Mouse (Mus musculus) heart, adult 11 months (tissue): ENCODE results near the gene Fam168a.

Experiments
- DNase-seq: peaks from one replicate; pipeline ENCODE4 v3.0.0; 2022

Gene Fam168a

DNA sequence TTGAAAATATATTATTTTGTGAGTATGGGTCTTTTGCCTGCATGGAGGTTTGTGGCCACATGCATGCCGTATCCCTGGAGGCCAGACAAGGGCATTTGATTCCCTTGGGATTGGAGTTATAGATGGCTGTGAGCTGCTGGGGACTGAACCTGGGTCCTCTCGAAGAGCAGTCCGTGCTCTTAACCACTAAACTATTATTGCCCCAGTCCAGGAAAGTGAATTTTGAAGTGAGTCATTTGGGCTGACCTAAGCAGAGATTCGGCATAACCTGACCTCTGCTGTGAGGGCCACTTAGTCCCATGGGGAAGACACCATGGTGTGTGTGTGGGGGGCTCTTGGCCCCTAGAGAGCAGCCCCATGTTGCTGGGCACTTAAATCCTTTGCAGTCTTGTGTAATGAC lies 164.9 kb downstream of the Fam168a start:
- no peak for DNase-seq

DNA sequence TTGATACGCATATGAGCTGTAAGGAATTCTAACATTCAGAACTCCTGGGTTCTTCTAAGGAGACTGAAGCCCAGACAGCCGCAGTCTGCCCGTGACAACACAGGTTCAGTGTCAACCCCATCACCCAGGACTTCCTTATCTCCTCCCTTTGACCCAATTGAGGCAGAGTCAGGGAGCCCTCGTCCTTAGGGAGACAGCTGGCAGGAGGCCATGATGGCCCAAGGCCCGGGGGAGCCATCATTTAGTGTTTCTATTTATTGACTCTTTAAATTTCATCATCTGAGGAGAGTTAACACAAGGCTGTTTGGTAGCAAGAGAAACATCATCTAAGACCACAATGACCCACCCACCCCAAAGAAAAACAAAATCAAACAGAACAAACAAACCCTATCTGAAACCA lies 165.5 kb downstream of the Fam168a start:
- peak; percentile 96 for DNase-seq

DNA sequence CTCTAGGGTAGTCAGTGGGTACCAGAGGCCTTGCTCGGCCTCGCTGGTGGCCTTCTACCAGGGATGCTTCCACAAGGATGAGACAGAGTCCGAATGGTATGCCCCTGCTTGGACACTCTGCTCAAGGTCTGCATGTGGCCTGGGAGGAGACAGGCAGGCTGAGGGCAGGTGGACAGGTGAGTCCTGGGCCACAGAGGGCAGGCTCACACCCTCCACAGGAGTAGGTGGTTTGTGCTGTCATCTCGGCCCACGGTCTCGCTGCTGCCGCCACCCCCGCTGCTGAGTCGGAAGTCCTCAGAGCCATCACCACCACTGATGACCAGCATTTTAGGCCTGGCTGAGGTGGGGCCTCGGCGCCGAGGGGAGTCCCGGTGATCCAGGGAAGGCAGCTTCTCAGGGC lies 166.8 kb downstream of the Fam168a start:
- peak; percentile 91 for DNase-seq

DNA sequence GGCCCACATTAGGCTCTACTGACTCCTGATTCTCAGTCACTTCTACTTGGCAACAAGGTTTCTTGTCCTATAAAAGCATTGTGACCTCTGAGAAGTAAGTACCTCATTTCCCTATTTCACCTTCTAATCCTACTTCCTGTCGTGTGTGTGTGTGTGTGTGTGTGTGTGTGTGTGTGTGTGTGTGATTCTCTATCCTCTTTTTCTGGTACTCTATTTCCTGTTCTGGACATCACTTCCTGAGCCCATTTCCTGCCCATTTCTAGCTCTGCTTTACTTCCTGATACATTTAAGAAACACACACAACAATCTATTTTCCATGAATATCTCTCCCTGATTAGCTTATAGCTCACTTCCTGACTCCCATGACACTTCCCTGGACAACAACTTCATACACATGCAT lies 169.4 kb downstream of the Fam168a start:
- no peak for DNase-seq

DNA sequence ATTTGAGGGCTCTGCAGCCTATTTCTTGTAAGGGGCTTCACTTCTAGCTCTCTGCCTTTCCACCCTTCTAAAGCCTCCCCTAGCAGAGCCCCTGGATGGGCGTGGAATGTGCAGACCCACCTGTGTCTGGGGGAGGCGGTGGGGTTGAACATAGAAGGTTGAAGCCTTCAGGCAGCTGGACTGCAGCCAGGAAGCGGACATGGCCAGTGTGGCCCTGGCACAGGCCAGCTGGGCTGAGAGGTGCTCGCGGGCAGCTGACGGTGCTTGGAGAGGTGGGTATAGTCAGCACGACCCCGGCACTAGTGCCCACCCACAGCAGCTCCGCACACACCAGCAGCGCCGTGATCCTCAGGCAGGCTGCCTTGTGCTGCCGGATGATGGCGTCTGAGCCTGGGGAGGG lies 169.9 kb downstream of the Fam168a start:
- peak; percentile 93 for DNase-seq

DNA sequence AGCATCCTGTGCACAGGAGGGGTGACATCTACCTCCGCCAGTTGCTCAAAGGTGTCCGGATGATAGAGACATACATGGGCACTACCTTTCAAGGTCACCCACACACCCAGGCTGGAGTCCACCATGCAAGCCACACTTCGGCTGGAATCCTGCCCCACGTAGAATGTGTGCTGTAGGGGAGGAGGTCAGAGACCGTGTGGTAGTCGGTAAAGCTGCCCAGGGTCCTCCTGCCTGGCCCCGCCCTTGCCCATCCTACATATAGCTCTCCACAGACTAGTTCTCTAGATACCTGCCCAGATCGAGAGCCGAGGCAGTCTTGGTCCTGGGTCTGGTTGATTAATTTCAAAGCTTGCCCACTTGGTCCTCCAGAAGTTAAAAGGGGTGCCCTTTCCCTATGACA lies 170.3 kb downstream of the Fam168a start:
- peak; percentile 93 for DNase-seq

DNA sequence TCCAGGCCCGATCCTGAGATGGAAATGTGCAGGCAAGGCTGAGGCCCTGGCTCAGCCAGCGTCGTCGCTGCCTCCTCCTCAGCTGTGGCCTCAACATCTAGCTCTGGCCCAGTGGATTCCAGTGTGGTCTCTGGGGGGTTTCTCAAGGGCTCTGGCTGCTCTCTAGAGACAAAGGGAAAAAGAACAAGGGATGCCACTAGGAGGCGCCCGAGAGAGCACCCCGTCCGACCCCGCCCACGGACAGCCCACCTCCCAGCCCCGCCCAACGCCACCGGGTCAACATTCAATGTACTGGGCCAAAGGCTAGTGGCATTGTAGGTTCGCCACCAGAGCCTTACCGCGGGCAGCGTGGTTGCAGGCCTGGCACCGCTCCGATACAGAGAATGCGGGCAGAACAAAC lies 173.2 kb downstream of the Fam168a start:
- peak; percentile 96 for DNase-seq

DNA sequence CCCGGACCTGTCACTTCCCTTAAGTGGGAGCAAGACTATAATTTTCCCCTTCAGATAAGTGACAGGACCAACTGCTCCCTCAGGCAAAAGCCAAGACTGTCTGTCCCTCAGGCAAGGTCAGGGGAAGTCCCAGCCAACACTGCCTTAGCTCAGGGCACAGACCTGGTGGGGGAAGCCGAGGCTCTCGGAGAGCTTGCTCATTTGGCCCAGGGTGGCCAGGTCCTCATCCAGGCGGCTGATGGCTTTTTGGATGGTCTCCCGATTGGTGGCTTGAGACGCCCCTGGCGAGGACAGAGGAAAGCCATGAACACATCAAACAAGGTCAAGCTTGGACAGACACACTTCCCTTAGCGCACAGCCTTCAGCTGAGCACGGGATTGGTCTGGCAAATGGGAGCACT lies 175.1 kb downstream of the Fam168a start:
- no peak for DNase-seq

DNA sequence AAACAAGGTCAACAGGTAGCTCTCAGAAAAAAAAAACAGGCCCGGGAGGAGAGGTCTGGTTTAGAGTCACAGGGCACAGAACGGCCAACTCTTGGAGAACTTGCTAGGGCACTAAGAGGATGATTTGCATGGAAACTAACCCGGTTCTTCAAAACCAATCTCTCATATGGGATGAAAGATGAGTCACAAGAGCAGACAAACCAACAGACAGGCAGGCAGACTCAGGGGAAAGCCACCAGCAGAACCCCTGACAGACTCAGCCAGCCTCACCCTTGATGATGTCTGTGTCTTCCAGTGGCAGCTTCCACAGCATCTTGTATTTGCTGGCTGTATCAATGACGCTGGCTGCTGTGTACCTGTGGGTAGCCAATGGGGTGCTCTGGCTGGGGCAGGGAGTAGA lies 175.5 kb downstream of the Fam168a start:
- no peak for DNase-seq

DNA sequence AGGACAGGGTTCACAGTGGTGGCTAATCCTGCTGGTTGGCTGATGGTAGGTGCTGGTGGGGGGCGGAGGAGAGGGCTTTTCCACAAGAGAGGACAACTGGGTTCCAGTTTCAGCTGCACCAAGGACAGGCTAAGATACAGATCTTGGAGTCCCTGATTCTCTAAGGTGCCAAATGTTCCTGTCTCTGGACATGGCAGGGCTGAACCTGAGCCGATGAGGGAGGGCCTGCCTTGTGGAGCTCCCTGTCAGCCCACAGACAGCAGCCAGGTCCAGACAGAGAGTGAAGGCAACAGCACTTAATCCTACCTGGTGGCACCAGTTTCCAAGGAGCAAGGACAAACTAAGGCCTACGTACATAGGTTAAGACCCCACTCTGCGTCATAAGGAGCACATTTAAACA lies 178.0 kb downstream of the Fam168a start:
- no peak for DNase-seq

DNA sequence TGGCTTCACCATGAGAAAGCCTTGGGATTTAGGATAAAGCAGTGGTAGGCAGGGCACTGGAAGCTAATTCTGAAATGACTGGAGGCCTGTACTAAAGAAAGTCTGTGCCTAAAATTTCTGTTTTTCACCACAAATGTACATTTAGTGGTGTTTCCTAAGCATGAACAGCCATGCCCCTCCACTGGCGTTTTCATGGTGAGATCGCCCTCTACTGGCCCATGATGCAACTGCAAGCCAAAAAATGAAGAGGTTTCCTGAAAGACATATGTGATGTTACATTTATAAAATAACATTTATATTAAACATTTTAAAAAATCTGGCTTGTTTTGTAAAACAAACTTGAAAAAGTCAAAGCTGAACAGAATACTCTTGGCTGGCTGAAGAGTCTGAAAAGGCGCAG lies 180.1 kb downstream of the Fam168a start:
- no peak for DNase-seq
